Mouse (Mus musculus): Measurements from ENCODE around the gene Smchd1. TPM values are rescaled to one million over a fixed set of nuclear protein-coding genes. Genes with fewer than 3 reads are reported as not detected.
"Not testable (repeated sequence)": the region's sequence is repeated elsewhere in the genome, so short reads cannot be mapped to it uniquely, and the experiment has no call there.

Gene Smchd1
- polyA plus RNA-seq, 1 experiment from 2014 or later: 76.4 TPM

DNA sequence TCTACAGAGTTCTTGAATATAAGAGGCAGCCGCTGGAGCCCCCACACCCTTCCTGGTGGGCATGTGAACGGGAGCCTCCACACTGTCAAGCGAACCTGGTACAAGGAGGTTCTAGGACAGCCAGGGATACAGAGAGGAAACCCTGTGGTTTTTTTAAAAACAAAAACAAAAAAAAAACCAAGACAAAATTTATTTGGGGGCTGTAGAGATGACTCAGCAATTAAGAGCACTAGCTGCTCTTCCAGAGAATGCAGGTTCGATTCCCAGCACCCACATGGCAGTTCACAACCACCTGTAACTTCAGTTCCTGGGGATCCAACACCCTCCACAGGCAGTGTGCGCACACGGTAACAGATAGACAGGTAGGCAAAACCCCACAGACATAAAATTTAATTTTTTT, 136.5 kb downstream of the Smchd1 start:
- H3K27me3 ChIP-seq (replicated peaks; ENCODE audit: control insufficient read depth, insufficient read depth, low read length): no peaks in the 10 kb centered on the region
- H3K27ac ChIP-seq (ENCODE audit: low read depth, low read length): no peak overlapping the region
- DNase-seq (ENCODE audit: low spot score) (no peak), ATAC-seq (replicated peaks; ENCODE audit: low FRiP score) (no peak)
- H3K4me2 ChIP-seq: no peak overlapping the region
- H3K36me3 ChIP-seq (ENCODE audit: control insufficient read depth, insufficient read depth, low read length): peaks cover 3% of the 10 kb centered on the region; the same call in 1 of the 2 replicates
- no peaks in the 10 kb centered on the region for H3K9me3 ChIP-seq (ENCODE audit: control insufficient read depth, low read length)
- H3K4me1 ChIP-seq (replicated peaks; ENCODE audit: control insufficient read depth, insufficient read depth, low read length): no peaks in the 10 kb centered on the region
- WGBS: 92% methylated on average over 6 of the region's 6 CpGs
- H3K9ac ChIP-seq (ENCODE audit: low read depth, low read length): no peak overlapping the region
- H3K4me3 ChIP-seq (ENCODE audit: low read depth, low read length): no peak overlapping the region

DNA sequence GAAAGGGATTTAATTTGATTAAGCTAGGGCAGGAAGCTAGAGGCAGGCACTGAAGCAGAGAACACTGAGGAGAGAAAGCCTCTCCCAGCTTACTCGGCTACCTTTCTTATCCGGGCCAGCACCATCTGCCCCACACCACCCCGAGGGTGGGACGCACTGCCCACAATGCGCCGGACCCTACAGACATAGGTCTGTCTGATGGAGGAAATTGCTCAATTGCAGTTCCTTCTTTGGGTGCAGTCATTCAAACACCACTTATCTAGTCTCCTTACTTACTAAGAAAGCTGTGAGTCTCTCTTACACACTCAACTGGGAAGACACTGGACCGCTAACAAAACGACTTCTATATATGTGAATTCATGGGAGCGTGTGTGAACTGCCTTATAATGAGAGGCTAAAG, 137.6 kb downstream of the Smchd1 start:
- Histone ChIP-seq H3K4me3 (ENCODE audit: low read depth, low read length) (no peak overlapping the region), H3K9me3 (ENCODE audit: control insufficient read depth, low read length) (no peaks in the 10 kb centered on the region), H3K36me3 (ENCODE audit: control insufficient read depth, insufficient read depth, low read length) (no peaks in the 10 kb centered on the region), H3K9ac (ENCODE audit: low read depth, low read length) (no peak overlapping the region), H3K4me2 (no peak overlapping the region), H3K27ac (ENCODE audit: low read depth, low read length) (no peak overlapping the region), H3K27me3 (replicated peaks; ENCODE audit: control insufficient read depth, insufficient read depth, low read length) (no peaks in the 10 kb centered on the region), H3K4me1 (replicated peaks; ENCODE audit: control insufficient read depth, insufficient read depth, low read length) (no peaks in the 10 kb centered on the region)
- no peak for ATAC-seq (replicated peaks; ENCODE audit: low FRiP score)
- WGBS: 60% methylated on average over 9 of the region's 9 CpGs
- DNase-seq (ENCODE audit: low spot score): no peak

DNA sequence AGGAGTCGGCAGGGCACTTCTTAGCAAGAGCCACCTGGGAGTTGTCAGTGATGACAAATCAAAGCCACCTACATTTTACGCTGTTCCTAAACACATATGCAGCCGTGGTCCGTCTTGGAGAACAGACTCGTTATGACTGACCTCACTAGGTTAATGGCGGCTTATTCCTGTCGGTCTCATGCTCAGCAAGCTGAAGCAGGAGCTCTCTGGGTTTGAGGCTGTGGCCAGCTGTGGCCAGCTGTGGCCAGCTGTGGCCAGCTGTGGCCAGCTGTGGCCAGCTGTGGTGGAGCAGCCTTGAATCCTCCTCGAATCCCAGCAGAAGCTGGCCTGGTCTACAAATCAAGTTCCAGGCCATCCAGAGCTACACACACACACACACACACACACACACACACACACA, 138.7 kb downstream of the Smchd1 start:
- H3K4me1 ChIP-seq (replicated peaks; ENCODE audit: control insufficient read depth, insufficient read depth, low read length): no peaks in the 10 kb centered on the region; the same call in 1 of the 2 replicates
- ATAC-seq (replicated peaks; ENCODE audit: low FRiP score) (no peak), DNase-seq (ENCODE audit: low spot score) (no peak)
- WGBS: 76% methylated on average over 8 of the region's 8 CpGs
- no peaks in the 10 kb centered on the region for H3K9me3 ChIP-seq (ENCODE audit: control insufficient read depth, low read length)
- no peak overlapping the region for H3K4me2 ChIP-seq
- no peak overlapping the region for H3K4me3 ChIP-seq (ENCODE audit: low read depth, low read length)
- 0 out of 2 replicates have a peak, but pooled peaks cover 2% of the 10 kb centered on the region for H3K27me3 ChIP-seq (replicated peaks; ENCODE audit: control insufficient read depth, insufficient read depth, low read length)
- no peaks in the 10 kb centered on the region for H3K36me3 ChIP-seq (ENCODE audit: control insufficient read depth, insufficient read depth, low read length)
- no peak overlapping the region for H3K9ac ChIP-seq (ENCODE audit: low read depth, low read length)
- no peak overlapping the region for H3K27ac ChIP-seq (ENCODE audit: low read depth, low read length)

DNA sequence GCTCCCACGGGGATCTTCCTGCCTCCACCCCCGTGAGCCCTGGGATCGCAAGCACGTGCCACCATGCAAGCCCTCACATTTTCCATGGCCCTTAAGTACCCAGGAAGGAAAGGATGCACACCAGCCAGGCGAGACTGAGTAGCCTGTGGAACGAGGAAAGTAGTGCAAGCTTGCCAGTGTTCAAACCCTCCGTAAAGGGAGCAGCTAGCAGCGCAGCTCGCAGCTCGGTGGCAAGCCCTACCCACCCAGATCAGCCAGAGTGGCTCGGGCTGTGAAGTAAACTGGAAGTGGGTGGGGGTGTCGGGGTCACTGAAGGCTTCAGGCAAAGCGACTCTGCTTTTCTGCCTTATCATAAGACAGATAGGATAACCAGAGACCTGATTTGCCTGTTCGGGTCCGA, 142.8 kb downstream of the Smchd1 start:
- Histone ChIP-seq H3K4me3 (ENCODE audit: low read depth, low read length) (no peak overlapping the region), H3K27me3 (replicated peaks; ENCODE audit: control insufficient read depth, insufficient read depth, low read length) (0 out of 2 replicates have a peak, but pooled peaks cover 2% of the 10 kb centered on the region), H3K27ac (ENCODE audit: low read depth, low read length) (no peak overlapping the region), H3K4me2 (no peak overlapping the region), H3K36me3 (ENCODE audit: control insufficient read depth, insufficient read depth, low read length) (no peaks in the 10 kb centered on the region), H3K9ac (ENCODE audit: low read depth, low read length) (no peak overlapping the region), H3K4me1 (replicated peaks; ENCODE audit: control insufficient read depth, insufficient read depth, low read length) (no peaks in the 10 kb centered on the region; the same call in 1 of the 2 replicates), H3K9me3 (ENCODE audit: control insufficient read depth, low read length) (no peaks in the 10 kb centered on the region)
- WGBS: 49% methylated on average over 15 of the region's 15 CpGs
- ATAC-seq (replicated peaks; ENCODE audit: low FRiP score) (no peak), DNase-seq (ENCODE audit: low spot score) (no peak)

DNA sequence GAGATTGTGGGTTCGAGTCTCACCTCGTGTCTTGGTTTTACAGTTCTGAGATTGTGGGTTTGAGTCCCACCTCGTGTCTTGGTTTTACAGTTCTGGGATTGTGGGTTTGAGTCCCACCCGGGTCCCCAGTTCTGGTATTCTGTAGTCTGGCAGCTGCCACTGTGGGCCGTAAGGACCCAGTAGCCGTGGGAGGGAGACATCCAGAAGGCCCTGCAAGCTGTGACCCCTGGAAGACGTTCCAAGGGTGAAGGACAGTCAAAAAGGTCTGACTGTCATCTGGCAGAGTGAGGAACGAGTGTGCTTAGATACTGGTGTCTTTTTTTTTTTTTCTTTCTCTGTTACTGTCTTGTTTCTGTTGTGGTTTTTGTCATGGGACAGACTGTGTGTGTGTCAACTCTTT, 154.4 kb downstream of the Smchd1 start:
- peak; percentile 15 for DNase-seq (ENCODE audit: low spot score)
- WGBS: 83% methylated on average over 8 of the region's 8 CpGs
- H3K4me2 ChIP-seq; H3K4me1 ChIP-seq (replicated peaks; ENCODE audit: control insufficient read depth, insufficient read depth, low read length); H3K27me3 ChIP-seq (replicated peaks; ENCODE audit: control insufficient read depth, insufficient read depth, low read length); H3K27ac ChIP-seq (ENCODE audit: low read depth, low read length); H3K9ac ChIP-seq (ENCODE audit: low read depth, low read length); H3K4me3 ChIP-seq (ENCODE audit: low read depth, low read length); ATAC-seq (replicated peaks; ENCODE audit: low FRiP score); H3K36me3 ChIP-seq (ENCODE audit: control insufficient read depth, insufficient read depth, low read length); H3K9me3 ChIP-seq (ENCODE audit: control insufficient read depth, low read length): not testable (repeated sequence)

DNA sequence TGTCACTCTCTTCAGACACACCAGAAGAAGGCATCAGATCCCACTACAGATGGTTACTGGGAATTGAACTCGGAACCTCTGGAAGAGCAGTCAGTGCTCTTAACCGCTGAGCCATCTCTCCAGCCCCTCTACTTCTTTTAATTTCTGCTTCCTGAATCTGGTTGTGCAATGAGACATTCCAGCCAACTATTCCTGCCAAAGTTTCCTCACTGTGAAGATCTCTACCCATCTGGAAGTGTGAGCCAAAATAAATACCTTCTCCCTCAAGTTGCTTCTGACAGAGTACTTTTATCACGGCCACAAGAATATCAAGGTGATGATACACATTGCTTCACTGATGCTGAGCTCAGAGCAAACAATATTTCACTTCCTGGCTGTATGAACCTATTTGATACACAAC, 155.8 kb downstream of the Smchd1 start:
- Histone ChIP-seq H3K27ac (ENCODE audit: low read depth, low read length) (no peak overlapping the region), H3K27me3 (replicated peaks; ENCODE audit: control insufficient read depth, insufficient read depth, low read length) (no peaks in the 10 kb centered on the region), H3K4me1 (replicated peaks; ENCODE audit: control insufficient read depth, insufficient read depth, low read length) (no peaks in the 10 kb centered on the region), H3K9me3 (ENCODE audit: control insufficient read depth, low read length) (no peaks in the 10 kb centered on the region), H3K4me3 (ENCODE audit: low read depth, low read length) (no peak overlapping the region), H3K9ac (ENCODE audit: low read depth, low read length) (no peak overlapping the region), H3K36me3 (ENCODE audit: control insufficient read depth, insufficient read depth, low read length) (no peaks in the 10 kb centered on the region), H3K4me2 (no peak overlapping the region)
- WGBS: 93% methylated on average over 3 of the region's 3 CpGs
- ATAC-seq (replicated peaks; ENCODE audit: low FRiP score) (no peak), DNase-seq (ENCODE audit: low spot score) (no peak)

DNA sequence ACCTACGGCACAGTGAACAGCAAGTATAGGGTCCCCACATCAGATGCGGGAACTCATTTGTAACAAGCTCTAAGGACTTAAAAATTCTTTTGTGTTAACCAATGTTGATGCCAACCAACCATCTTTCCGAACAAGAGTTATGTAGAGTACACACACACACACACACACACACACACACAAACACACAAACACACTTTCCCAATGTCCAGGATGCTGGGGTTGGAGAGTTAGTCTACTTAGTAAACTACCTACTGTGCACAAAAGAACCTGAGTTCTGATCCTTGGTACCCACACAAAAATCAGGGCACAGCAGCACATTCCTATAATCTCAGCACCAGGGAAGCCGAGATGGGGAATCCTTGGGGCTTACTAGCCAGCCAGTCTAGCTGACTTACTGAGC, 157.6 kb downstream of the Smchd1 start:
- no peak overlapping the region for H3K27ac ChIP-seq (ENCODE audit: low read depth, low read length)
- H3K4me3 ChIP-seq (ENCODE audit: low read depth, low read length): no peak overlapping the region
- ATAC-seq (replicated peaks; ENCODE audit: low FRiP score) (no peak), DNase-seq (ENCODE audit: low spot score) (peak; percentile 16)
- 82% methylated on average over 4 of the region's 4 CpGs for WGBS
- no peak overlapping the region for H3K9ac ChIP-seq (ENCODE audit: low read depth, low read length)
- no peaks in the 10 kb centered on the region for H3K27me3 ChIP-seq (replicated peaks; ENCODE audit: control insufficient read depth, insufficient read depth, low read length)
- H3K4me2 ChIP-seq: no peak overlapping the region
- H3K4me1 ChIP-seq (replicated peaks; ENCODE audit: control insufficient read depth, insufficient read depth, low read length): no peaks in the 10 kb centered on the region
- H3K36me3 ChIP-seq (ENCODE audit: control insufficient read depth, insufficient read depth, low read length): no peaks in the 10 kb centered on the region
- H3K9me3 ChIP-seq (ENCODE audit: control insufficient read depth, low read length): no peaks in the 10 kb centered on the region

DNA sequence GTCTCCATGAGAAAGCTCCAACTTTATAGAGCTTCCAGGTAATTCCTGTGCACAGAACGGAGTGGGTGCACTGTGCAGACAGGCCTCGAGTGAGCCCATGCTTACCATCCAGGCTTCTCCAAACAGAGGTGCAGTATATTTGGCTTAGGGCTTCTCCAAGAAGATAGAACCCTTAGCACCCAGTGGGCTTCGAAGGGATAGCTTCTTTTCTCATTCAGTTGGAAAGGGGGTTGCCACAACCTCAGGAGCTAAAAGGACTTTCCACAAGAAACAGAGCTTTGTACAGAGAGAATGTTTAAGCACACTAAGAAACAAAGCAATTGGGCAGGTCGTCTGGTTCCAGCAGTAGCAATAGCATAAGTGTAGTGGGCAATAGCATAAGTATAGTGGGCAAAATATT, 160.8 kb downstream of the Smchd1 start:
- ATAC-seq (replicated peaks; ENCODE audit: low FRiP score): no peak
- Histone ChIP-seq H3K36me3 (ENCODE audit: control insufficient read depth, insufficient read depth, low read length) (no peaks in the 10 kb centered on the region), H3K4me3 (ENCODE audit: low read depth, low read length) (no peak overlapping the region), H3K4me2 (no peak overlapping the region), H3K9me3 (ENCODE audit: control insufficient read depth, low read length) (no peaks in the 10 kb centered on the region), H3K9ac (ENCODE audit: low read depth, low read length) (no peak overlapping the region), H3K27ac (ENCODE audit: low read depth, low read length) (no peak overlapping the region), H3K27me3 (replicated peaks; ENCODE audit: control insufficient read depth, insufficient read depth, low read length) (peaks cover 5% of the 10 kb centered on the region; the same call in 1 of the 2 replicates), H3K4me1 (replicated peaks; ENCODE audit: control insufficient read depth, insufficient read depth, low read length) (peaks cover 11% of the 10 kb centered on the region)
- WGBS: 72% methylated on average over 4 of the region's 4 CpGs
- DNase-seq (ENCODE audit: low spot score): peak; percentile 15

DNA sequence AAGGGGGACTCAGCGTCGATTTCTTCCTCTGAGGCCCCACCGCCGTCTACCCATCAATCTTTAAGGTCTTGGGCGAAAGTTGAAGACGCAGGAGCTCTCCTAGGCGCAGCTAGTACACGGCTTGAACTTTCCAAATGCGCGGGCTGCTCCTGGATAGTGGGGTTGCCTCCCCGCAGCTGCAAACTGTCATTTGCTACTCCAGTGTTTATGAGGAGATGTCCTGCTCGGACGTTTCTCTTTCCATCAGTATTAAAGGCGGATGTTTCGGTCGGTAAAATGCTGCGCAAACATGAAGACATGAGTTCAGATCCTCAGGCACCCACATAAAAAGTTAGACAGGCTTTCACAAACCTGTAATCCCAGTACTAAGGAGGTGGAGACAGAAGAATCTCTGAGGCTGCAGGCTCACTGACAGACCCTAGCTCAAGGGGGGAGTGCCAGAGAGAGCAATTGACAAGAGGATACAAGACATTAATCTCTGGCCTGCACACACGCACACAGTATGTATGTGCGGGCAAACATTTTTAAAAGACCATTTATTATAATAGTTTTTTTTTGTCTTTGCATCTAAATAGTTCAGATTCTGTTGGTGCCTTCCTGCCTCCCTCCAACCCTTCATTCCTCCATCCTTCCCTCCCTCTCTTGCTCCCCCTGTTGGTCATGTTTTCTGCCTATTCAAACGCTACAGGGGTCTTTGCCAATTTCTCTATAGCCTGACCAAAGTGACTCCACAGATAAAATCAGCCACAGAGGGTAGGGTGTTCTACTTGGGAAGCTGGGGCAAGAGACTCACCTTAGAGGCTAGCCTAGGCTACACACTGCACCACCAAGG, 163.6 kb downstream of the Smchd1 start, which contains the start of gene Emilin2:
TSS of gene Emilin2 (minus strand) at position 639 of the 832 bp plus-strand sequence.
- peaks cover 5% of the 10 kb centered on the region; the same call in 1 of the 2 replicates for H3K27me3 ChIP-seq (replicated peaks; ENCODE audit: control insufficient read depth, insufficient read depth, low read length)
- peak within 1 kb of the TSS; percentile 20 for H3K27ac ChIP-seq (ENCODE audit: low read depth, low read length)
- peaks cover 11% of the 10 kb centered on the region for H3K4me1 ChIP-seq (replicated peaks; ENCODE audit: control insufficient read depth, insufficient read depth, low read length)
- H3K9me3 ChIP-seq (ENCODE audit: control insufficient read depth, low read length): no peaks in the 10 kb centered on the region
- H3K36me3 ChIP-seq (ENCODE audit: control insufficient read depth, insufficient read depth, low read length): no peaks in the 10 kb centered on the region
- peak within 1 kb of the TSS; percentile 73 for H3K4me3 ChIP-seq (ENCODE audit: low read depth, low read length)
- peak within 1 kb of the TSS; percentile 88 for H3K9ac ChIP-seq (ENCODE audit: low read depth, low read length)
- H3K4me2 ChIP-seq: peak within 1 kb of the TSS; percentile 100
- ATAC-seq (replicated peaks; ENCODE audit: low FRiP score): peak; percentile 56
- DNase-seq (ENCODE audit: low spot score): peak; percentile 47
- 7% methylated on average over 20 of the region's 20 CpGs for WGBS

All from liver, embryonic 11.5 days (tissue).